Mouse (Mus musculus) right cerebral cortex, postnatal 14 days (tissue): ENCODE data around the gene Plxdc2.
"Not testable (repeated sequence)": the region's sequence is repeated elsewhere in the genome, so short reads cannot be mapped to it uniquely, and the experiment has no call there.

Source experiments
- DNase-seq: peaks from one replicate; pipeline ENCODE4 v3.0.0; 2022

The Plxdc2 gene

DNA sequence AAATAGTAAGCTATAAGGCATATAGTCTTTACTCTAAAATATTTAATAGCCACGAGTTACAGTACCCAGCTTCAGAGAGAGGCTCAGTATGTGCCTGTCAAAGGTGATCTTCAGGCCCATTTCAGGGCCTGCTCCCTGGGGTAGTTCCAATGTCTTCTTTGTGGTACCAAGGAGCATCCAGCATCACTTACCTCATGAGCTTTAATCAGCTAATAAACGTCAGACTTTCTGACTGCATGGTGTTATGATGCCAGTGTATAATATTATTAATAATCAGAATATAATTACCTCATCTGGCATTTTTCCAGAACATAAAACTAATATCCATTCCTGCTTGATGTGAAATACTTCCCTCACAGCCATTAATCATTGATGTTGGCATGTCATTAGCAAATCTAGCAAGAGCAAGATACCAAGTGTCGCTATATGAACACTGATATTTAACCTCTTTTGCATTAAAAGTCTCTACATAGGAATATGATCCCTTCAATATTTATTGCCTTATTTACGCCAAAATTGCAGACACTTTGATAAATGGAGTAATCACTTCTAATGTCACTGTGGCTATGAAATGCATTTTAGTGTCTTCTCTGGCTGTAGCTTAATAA is 393.3 kb downstream of the Plxdc2 start:
- DNase-seq, result no peak

DNA sequence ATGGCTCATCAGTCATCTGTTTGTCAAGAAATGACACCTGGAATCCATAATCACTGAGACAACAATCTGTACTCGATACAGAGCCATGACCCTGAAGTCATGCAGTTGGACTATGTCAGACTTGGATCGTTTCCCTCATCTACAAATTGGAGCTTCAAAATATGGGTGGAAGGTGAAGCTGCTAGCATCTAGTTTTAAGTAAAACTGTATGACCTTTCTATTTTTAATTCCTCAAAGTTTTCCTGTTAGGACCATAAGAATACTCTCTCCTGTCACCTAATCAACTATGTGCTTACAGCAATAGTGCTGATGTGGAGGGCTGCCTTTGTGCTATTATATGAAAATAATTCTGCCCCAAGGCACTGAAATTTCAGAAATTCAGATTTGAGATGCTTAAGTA is 401.1 kb downstream of the Plxdc2 start:
- DNase-seq, result no peak

DNA sequence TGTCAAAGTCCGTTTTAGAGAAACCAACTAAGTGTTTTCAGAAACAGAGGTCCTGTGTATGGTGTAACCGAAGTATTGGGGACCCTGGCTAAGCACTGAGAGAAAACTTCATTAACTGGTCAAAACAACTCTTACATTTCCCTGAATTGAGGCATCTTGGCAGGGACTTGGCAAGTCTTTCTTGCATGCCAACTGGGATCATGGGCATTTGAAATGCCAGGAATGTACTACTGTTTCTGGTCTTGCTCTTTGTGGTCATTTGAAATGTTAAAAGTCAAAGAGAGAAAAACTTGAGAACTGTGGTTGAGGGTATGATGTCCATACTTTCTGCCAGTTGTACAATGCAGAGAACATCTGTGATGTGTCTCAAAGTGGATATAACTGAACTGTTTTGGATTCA is 403.7 kb downstream of the Plxdc2 start:
- no peak for DNase-seq

- DNase-seq, result not testable (repeated sequence)
Measured at GRCm38 (mm10) chr2:16769149-16769548, 413.0 kb downstream of the Plxdc2 start.

- DNase-seq, result no peak
Measured at GRCm38 (mm10) chr2:16773398-16774113, 417.5 kb downstream of the Plxdc2 start.

- no peak for DNase-seq
Measured at GRCm38 (mm10) chr2:16774114-16774433, 418.0 kb downstream of the Plxdc2 start.

GRCm38 (mm10) chr2:16795283-16795682 is 439.2 kb downstream of the Plxdc2 start:
- no peak for DNase-seq
